Mouse (Mus musculus) cerebellum, postnatal 36 days (tissue): Measurements from ENCODE around the gene Dcun1d2.
"Not testable (repeated sequence)": the region's sequence is repeated elsewhere in the genome, so short reads cannot be mapped to it uniquely, and the experiment has no call there.

Source experiments
- DNase-seq, 2 experiments: peaks; one replicate each; pipeline ENCODE4 v3.0.0; 2021 to 2022; ENCODE audit warnings: mixed read lengths in 2 of 2

Dcun1d2 gene

GRCm38 (mm10) chr8:13287692-13288623 is at the start of gene Dcun1d2, which contains the start of gene Tmco3:
Dcun1d2 (minus strand) TSS chr8:13288131.
Tmco3 (plus strand) TSS chr8:13288190.
- DNase-seq: peak; percentile 98

- DNase-seq: no peak
Observed at GRCm38 (mm10) chr8:13337678-13338077, 49.7 kb upstream of the Dcun1d2 start.

- not testable (repeated sequence) for DNase-seq
Observed at GRCm38 (mm10) chr8:13337245-13337644, 49.3 kb upstream of the Dcun1d2 start.

- no peak for DNase-seq
Observed at GRCm38 (mm10) chr8:13334671-13335070, 46.7 kb upstream of the Dcun1d2 start.

- no peak for DNase-seq
Observed at GRCm38 (mm10) chr8:13326598-13326997, 38.7 kb upstream of the Dcun1d2 start.

GRCm38 (mm10) chr8:13316671-13317070 is 28.7 kb upstream of the Dcun1d2 start:
- DNase-seq: no peak

- no peak for DNase-seq
Observed at GRCm38 (mm10) chr8:13314922-13315321, 27.0 kb upstream of the Dcun1d2 start.

- DNase-seq: no peak
Observed at GRCm38 (mm10) chr8:13306916-13307315, 19.0 kb upstream of the Dcun1d2 start.

- DNase-seq: no peak
Observed at GRCm38 (mm10) chr8:13306309-13306909, 18.5 kb upstream of the Dcun1d2 start.

GRCm38 (mm10) chr8:13305884-13306283 is 18.0 kb upstream of the Dcun1d2 start:
- no peak for DNase-seq

GRCm38 (mm10) chr8:13305459-13305858 is 17.5 kb upstream of the Dcun1d2 start:
- DNase-seq: no peak

- DNase-seq: no peak
Observed at GRCm38 (mm10) chr8:13301036-13301435, 13.1 kb upstream of the Dcun1d2 start.

GRCm38 (mm10) chr8:13299571-13299970 is 11.6 kb upstream of the Dcun1d2 start:
- DNase-seq: no peak

GRCm38 (mm10) chr8:13293677-13294470 is 5.9 kb upstream of the Dcun1d2 start:
- no peak for DNase-seq

- peak; percentile 72 to 78 for DNase-seq
Observed at GRCm38 (mm10) chr8:13292364-13292763, 4.4 kb upstream of the Dcun1d2 start.

GRCm38 (mm10) chr8:13288646-13289045 is 715 bp upstream of the Dcun1d2 start:
- DNase-seq: no peak

GRCm38 (mm10) chr8:13287304-13287691 is 633 bp downstream of the Dcun1d2 start:
- DNase-seq: peak; percentile 88 to 91

- DNase-seq: no peak
Observed at GRCm38 (mm10) chr8:13283200-13283599, 4.7 kb downstream of the Dcun1d2 start.

GRCm38 (mm10) chr8:13276941-13277447 is 10.9 kb downstream of the Dcun1d2 start:
- DNase-seq: no peak

- no peak for DNase-seq
Observed at GRCm38 (mm10) chr8:13272834-13273233, 15.1 kb downstream of the Dcun1d2 start.

- DNase-seq: no peak
Observed at GRCm38 (mm10) chr8:13267566-13267965, 20.4 kb downstream of the Dcun1d2 start.

- no peak for DNase-seq
Observed at GRCm38 (mm10) chr8:13263376-13263775, 24.6 kb downstream of the Dcun1d2 start.

GRCm38 (mm10) chr8:13254019-13254418 is 33.9 kb downstream of the Dcun1d2 start, which contains the start of gene Adprhl1:
Adprhl1 (minus strand) TSS chr8:13254162.
- peak; percentile 72 to 75 for DNase-seq
